In the genomic region with DNA sequence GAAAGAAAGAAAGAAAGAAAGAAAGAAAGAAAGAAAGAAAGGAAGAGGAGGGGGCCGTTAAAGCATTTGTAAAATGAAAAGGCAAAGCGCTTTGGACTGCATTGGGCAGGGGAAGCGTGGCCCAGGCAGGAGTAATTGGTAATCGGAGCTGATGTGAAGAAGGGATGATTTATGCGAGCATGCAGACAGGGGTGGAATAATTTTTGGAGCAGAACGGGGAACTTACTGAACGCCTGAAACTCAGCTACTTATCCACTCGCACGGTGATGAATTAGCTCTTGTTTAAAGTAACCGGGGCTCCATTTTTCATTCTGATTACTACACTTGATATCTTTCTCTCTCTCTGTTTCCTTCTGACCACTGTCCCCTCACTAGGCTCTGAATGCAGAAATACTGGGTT, we compare ENCODE assay signal across 22 mouse cellular contexts.
DNase-seq lines count a peak whose midpoint lies in the region; ATAC-seq lines count a peak whose summit lies in the region.
"Had no signal": no experiment of that assay in that cellular context is flagged by ENCODE, and none has a peak within 500 bp of the region (broad histone marks: within the 10 kb centered on the region; RNA-seq: fewer than 3 reads in every experiment).

No protein-coding gene starts in this region.

- 37% methylated on average over 10 of the region's 10 CpGs for WGBS in hindbrain, embryonic 16.5 days
- 61% methylated on average over 10 of the region's 10 CpGs for WGBS in hindbrain, embryonic 11.5 days
- 18% methylated on average over 10 of the region's 10 CpGs for WGBS in kidney, embryonic 16.5 days
- 39% methylated on average over 10 of the region's 10 CpGs for WGBS in neural tube, embryonic 15.5 days

- H3K4me3 ChIP-seq in hindbrain, embryonic 16.5 days (ENCODE audit: low read length), result no peak overlapping the region
- no peak overlapping the region for H3K4me3 ChIP-seq in hindbrain, embryonic 11.5 days (ENCODE audit: low read depth, low read length)
- H3K4me3 ChIP-seq in kidney, embryonic 16.5 days (ENCODE audit: low read length), result no peak overlapping the region
- H3K4me3 ChIP-seq in neural tube, embryonic 15.5 days (replicated peaks), result no peak overlapping the region
- H3K4me3 ChIP-seq: embryonic facial prominence, embryonic 13.5 days; embryonic facial prominence, embryonic 15.5 days; erythroblast, embryonic 14.5 days; forebrain, embryonic 10.5 days; forebrain, embryonic 12.5 days had no signal

- 0 out of 2 replicates have a peak, but pooled peaks have one; percentile 30 for ATAC-seq in hindbrain, embryonic 16.5 days
- ATAC-seq in hindbrain, embryonic 11.5 days (ENCODE audit: low FRiP score), result no peak
- ATAC-seq in kidney, embryonic 16.5 days (ENCODE audit: low FRiP score, low TSS enrichment), result peak; percentile 42; the same call in 1 of the 2 replicates
- no peak for ATAC-seq in neural tube, embryonic 15.5 days (ENCODE audit: low FRiP score)
- ATAC-seq: forebrain, embryonic 14.5 days had no signal

- H3K9ac ChIP-seq in hindbrain, embryonic 16.5 days (ENCODE audit: low read depth, low read length), result no peak overlapping the region
- no peak overlapping the region for H3K9ac ChIP-seq in hindbrain, embryonic 11.5 days (ENCODE audit: low read depth, low read length)
- no peak overlapping the region for H3K9ac ChIP-seq in kidney, embryonic 16.5 days (replicated peaks; ENCODE audit: low read length)
- 0 out of 2 replicates have a peak overlapping the region, but pooled peaks have one; percentile 5 for H3K9ac ChIP-seq in neural tube, embryonic 15.5 days (replicated peaks)
- H3K9ac ChIP-seq: embryonic facial prominence, embryonic 13.5 days; embryonic facial prominence, embryonic 15.5 days; forebrain, embryonic 12.5 days had no signal

- H3K9me3 ChIP-seq in hindbrain, embryonic 16.5 days (ENCODE audit: control insufficient read depth, low read length), result no peaks in the 10 kb centered on the region
- H3K9me3 ChIP-seq in hindbrain, embryonic 11.5 days (ENCODE audit: control insufficient read depth, low read length), result no peaks in the 10 kb centered on the region
- H3K9me3 ChIP-seq in kidney, embryonic 16.5 days (ENCODE audit: low read length), result no peaks in the 10 kb centered on the region
- no peaks in the 10 kb centered on the region for H3K9me3 ChIP-seq in neural tube, embryonic 15.5 days (replicated peaks)
- H3K9me3 ChIP-seq: embryonic facial prominence, embryonic 13.5 days; embryonic facial prominence, embryonic 15.5 days; forebrain, embryonic 10.5 days; forebrain, embryonic 12.5 days had no signal

- no peaks in the 10 kb centered on the region for H3K4me1 ChIP-seq in hindbrain, embryonic 16.5 days (ENCODE audit: control insufficient read depth, insufficient read depth, low read depth, low read length)
- no peaks in the 10 kb centered on the region for H3K4me1 ChIP-seq in hindbrain, embryonic 11.5 days (replicated peaks; ENCODE audit: control insufficient read depth, insufficient read depth, low read length)
- H3K4me1 ChIP-seq in kidney, embryonic 16.5 days (ENCODE audit: insufficient read depth, low read length), result no peaks in the 10 kb centered on the region
- no peaks in the 10 kb centered on the region for H3K4me1 ChIP-seq in neural tube, embryonic 15.5 days
- H3K4me1 ChIP-seq: embryonic facial prominence, embryonic 13.5 days; embryonic facial prominence, embryonic 15.5 days had no signal

- H3K27ac ChIP-seq in hindbrain, embryonic 16.5 days (ENCODE audit: low read depth, low read length), result no peak overlapping the region
- H3K27ac ChIP-seq in hindbrain, embryonic 11.5 days (ENCODE audit: low read depth, low read length), result no peak overlapping the region
- no peak overlapping the region for H3K27ac ChIP-seq in kidney, embryonic 16.5 days (ENCODE audit: low read length)
- no peak overlapping the region for H3K27ac ChIP-seq in neural tube, embryonic 15.5 days (replicated peaks)
- H3K27ac ChIP-seq: embryonic facial prominence, embryonic 13.5 days; embryonic facial prominence, embryonic 15.5 days; forebrain, embryonic 10.5 days; forebrain, embryonic 12.5 days had no signal

- H3K36me3 ChIP-seq in hindbrain, embryonic 16.5 days (ENCODE audit: control insufficient read depth, insufficient read depth, low read length), result no peaks in the 10 kb centered on the region
- no peaks in the 10 kb centered on the region for H3K36me3 ChIP-seq in hindbrain, embryonic 11.5 days (ENCODE audit: control insufficient read depth, insufficient read depth, low read length)
- H3K36me3 ChIP-seq in kidney, embryonic 16.5 days (ENCODE audit: insufficient read depth, low read length), result no peaks in the 10 kb centered on the region
- H3K36me3 ChIP-seq in neural tube, embryonic 15.5 days, result no peaks in the 10 kb centered on the region
- H3K36me3 ChIP-seq: embryonic facial prominence, embryonic 13.5 days; embryonic facial prominence, embryonic 15.5 days; forebrain, embryonic 10.5 days; forebrain, embryonic 12.5 days had no signal

- H3K27me3 ChIP-seq in hindbrain, embryonic 16.5 days (replicated peaks; ENCODE audit: control insufficient read depth, insufficient read depth, low read length), result no peaks in the 10 kb centered on the region
- no peaks in the 10 kb centered on the region for H3K27me3 ChIP-seq in hindbrain, embryonic 11.5 days (ENCODE audit: control insufficient read depth, insufficient read depth, low read length)
- H3K27me3 ChIP-seq in kidney, embryonic 16.5 days (ENCODE audit: insufficient read depth, low read length), result peaks cover 5% of the 10 kb centered on the region
- peaks cover 4% of the 10 kb centered on the region for H3K27me3 ChIP-seq in neural tube, embryonic 15.5 days (replicated peaks)
- H3K27me3 ChIP-seq: embryonic facial prominence, embryonic 13.5 days; embryonic facial prominence, embryonic 15.5 days had no signal

- no peak for DNase-seq in hindbrain, embryonic 11.5 days (ENCODE audit: low spot score)
- DNase-seq in kidney, postnatal 14 days, result no peak
- DNase-seq in neural tube, embryonic 10.5 days (ENCODE audit: extremely low spot score, low spot score), result no peak
- DNase-seq: adrenal gland, adult 2 months; adrenal gland, postnatal 10 days; adrenal gland, postnatal 25 days; cerebellum, adult 11 months; cerebellum, adult 18-20 months; cerebellum, adult 8-10 months; cerebellum, adult 9-11 months; cerebellum, postnatal 14 days; cerebellum, postnatal 36 days; embryo, embryonic 11 days had no signal

- H3K4me2 ChIP-seq in hindbrain, embryonic 16.5 days (ENCODE audit: low read length), result no peak overlapping the region
- no peak overlapping the region for H3K4me2 ChIP-seq in hindbrain, embryonic 11.5 days (replicated peaks; ENCODE audit: low read depth, low read length)
- no peak overlapping the region for H3K4me2 ChIP-seq in kidney, embryonic 16.5 days (replicated peaks; ENCODE audit: low read depth, low read length)
- H3K4me2 ChIP-seq in neural tube, embryonic 15.5 days, result no peak overlapping the region
- H3K4me2 ChIP-seq: embryonic facial prominence, embryonic 13.5 days; embryonic facial prominence, embryonic 15.5 days; forebrain, embryonic 12.5 days had no signal

Comparison
In these comparisons a context has a peak if more than half of its experiments do, and no peak if none do; other contexts are left out.
1. ATAC-seq: peak in hindbrain, embryonic 16.5 days (single experiment) and kidney, embryonic 16.5 days (single experiment); none in hindbrain, embryonic 11.5 days (single experiment) and neural tube, embryonic 15.5 days (single experiment).